Mouse (Mus musculus) layer of hippocampus, adult 2 months (tissue): ENCODE results near the gene Dpyd. TPM values are rescaled to one million over a fixed set of nuclear protein-coding genes. Genes with fewer than 3 reads are reported as not detected.

ENCODE experiments used
- DNase-seq, 2 experiments: peaks; one replicate each; pipeline ENCODE4 v3.0.0; 2022; ENCODE audit warnings: low spot score in 2 of 2
- H3K27ac ChIP-seq: fragments of 200-600 bp; 2 replicates; pipeline ENCODE4 v1.8.1; 2022
- H3K4me3 ChIP-seq: fragments of 200-600 bp; 2 replicates; pipeline ENCODE4 v1.8.1; 2022; ENCODE audit warnings: mild to moderate bottlenecking
- CTCF ChIP-seq: fragments of 200-600 bp; conservative IDR thresholded peaks from 2 replicates; pipeline ENCODE4 v1.8.1; 2022; ENCODE audit warnings: antibody characterized with exemption, mild to moderate bottlenecking, moderate library complexity
- total RNA-seq, 2 experiments: library from RNA; stranded (reverse); gene quantifications; 2 replicates each; pipeline ENCODE4 v1.2.3; 2021

Gene Dpyd
- total RNA-seq, 2 experiments from 2014 or later: 17.9 to 18.7 TPM

- H3K4me3 ChIP-seq: no peak overlapping the region
- no peak for TF ChIP-seq CTCF
- H3K27ac ChIP-seq: no peak overlapping the region
- peak; percentile 26 to 40 for DNase-seq
These were observed 771.7 kb downstream of the Dpyd start for GRCm38 (mm10) chr3:119333335-119334305.

DNA sequence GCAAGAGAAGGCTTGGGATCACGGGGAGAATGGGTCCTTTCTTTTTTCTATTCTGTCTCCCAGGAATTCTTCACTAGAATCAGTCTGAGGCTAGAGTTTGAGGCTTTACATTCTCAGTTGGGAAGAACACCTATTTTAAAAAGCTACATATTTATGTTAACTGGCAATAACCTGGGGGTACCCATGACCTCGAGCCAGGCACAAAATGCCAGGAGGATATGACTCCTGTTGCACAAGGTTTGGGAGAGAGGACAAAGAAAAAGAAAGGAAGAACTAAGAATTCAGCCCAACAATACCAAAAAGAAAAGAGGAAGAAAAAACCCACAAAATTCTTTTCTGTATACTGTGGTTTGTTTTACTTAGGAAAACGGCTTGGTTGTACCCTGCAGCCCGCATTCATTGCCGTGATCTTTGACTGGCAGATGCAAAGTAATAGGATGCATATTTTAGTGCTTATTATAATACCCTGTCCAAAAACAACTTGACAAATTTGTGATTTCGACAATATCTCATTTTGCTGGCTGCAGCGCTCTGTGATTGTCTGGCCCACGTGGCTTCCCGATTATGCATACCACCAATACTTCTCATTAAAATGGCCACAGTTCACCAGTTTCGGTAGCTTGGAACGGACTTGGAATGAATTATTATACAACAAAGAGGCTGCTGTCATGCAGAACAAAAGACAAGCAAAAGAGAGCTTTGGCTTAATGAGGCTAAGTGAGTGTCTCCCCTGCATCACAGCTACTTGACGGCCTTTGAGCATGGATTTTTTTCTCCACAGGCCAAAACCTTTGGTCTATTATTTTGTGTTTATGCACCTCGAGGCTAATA is 799.8 kb downstream of the Dpyd start:
- TF ChIP-seq CTCF: no peak
- H3K27ac ChIP-seq: peak overlapping the region; percentile 56; the same call in 1 of the 2 replicates
- H3K4me3 ChIP-seq: peak overlapping the region; percentile 37
- peak; percentile 18 to 34 for DNase-seq

DNA sequence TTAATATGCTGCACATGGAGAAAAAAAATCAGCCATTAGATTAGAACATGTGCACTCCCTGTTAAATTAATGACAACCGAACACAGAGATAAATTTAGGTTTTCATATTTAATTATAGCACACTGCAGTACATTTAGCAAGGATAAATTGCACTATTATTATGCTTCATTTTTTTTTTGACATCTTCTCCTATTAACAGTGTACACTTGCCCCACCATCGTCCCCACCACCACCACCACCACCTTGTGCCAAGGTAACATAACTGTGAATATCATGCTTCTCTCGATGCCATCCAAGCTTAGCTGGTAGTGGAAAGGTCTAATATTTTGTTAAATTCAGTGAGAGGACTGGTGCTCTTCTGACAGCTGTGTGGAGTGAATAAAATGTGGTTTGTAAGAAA is 800.5 kb downstream of the Dpyd start:
- H3K4me3 ChIP-seq: peak overlapping the region; percentile 37; the same call in 1 of the 2 replicates
- H3K27ac ChIP-seq: peak overlapping the region; percentile 56; the same call in 1 of the 2 replicates
- no peak for DNase-seq
- no peak for TF ChIP-seq CTCF

- peak; percentile 69 for TF ChIP-seq CTCF
- no peak overlapping the region for H3K27ac ChIP-seq
- no peak overlapping the region for H3K4me3 ChIP-seq
- peak in 1 of 2 experiments; percentile 3 for DNase-seq
These were observed 807.0 kb downstream of the Dpyd start for GRCm38 (mm10) chr3:119368931-119369330.

DNA sequence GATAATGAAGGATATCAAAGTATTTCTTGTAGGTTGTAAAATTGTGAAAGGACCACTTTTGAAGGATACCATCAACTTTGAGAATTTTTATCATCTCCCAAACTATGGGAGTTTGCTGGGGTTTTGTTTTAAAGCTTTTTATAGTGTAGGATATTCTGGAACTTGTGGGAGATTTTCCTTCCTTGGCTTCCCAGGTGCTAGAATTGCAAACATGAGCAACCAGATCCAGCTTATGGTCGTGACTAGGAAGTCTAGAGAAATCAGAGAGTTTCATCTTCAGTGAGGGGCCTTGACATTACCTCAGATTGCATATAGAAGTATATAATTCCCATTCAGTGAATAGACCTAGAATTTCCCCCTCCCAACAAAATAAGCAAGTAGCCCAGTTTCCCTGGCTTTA is 819.2 kb downstream of the Dpyd start:
- no peak overlapping the region for H3K27ac ChIP-seq
- no peak for TF ChIP-seq CTCF
- no peak for DNase-seq
- no peak overlapping the region for H3K4me3 ChIP-seq

DNA sequence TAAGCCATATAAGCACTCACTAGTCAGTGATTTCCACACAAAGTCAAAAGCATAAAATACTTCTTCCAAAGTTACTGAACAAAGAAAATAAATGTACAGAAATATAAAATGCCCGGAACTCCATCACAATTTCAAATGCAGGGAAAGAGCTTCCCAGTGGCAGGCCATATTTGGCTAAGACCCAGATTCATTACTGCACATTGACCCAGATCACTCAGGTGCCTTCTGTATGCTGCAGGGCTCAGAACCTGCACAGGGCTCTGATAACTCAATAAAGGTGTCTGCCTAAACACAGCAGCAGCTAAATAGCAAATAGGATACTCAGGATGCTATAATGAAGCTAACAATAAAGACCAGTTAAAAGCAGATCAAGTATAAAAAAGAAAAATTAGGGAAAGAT is 820.5 kb downstream of the Dpyd start:
- TF ChIP-seq CTCF: no peak
- Histone ChIP-seq H3K4me3 (no peak overlapping the region), H3K27ac (no peak overlapping the region)
- no peak for DNase-seq

- TF ChIP-seq CTCF: no peak
- DNase-seq: no peak
- peak overlapping the region; percentile 39; the same call in 1 of the 2 replicates for H3K4me3 ChIP-seq
- H3K27ac ChIP-seq: 0 out of 2 replicates have a peak overlapping the region, but pooled peaks have one; percentile 15
These were observed 825.6 kb downstream of the Dpyd start for GRCm38 (mm10) chr3:119387332-119388105.

DNA sequence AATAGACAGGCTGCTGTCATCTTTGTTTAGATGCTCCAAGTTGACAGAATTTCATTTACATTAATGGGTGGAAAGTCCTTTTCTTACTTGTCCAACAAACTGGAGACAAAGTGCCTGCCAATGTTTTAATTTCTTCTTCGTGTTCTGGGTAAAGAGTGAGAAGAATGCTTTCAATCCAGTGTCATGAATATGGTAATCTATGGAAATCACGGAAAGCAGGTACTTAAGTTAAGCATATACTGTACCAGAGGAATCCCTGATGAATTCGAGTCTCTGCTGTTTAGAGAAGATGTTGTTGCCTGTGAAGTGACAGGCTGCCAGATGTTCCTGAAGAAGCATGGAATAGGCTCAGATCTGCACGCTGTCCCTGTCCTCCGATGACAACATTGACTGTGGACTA is 835.3 kb downstream of the Dpyd start:
- DNase-seq: no peak
- TF ChIP-seq CTCF: no peak
- Histone ChIP-seq H3K27ac (no peak overlapping the region), H3K4me3 (no peak overlapping the region)

DNA sequence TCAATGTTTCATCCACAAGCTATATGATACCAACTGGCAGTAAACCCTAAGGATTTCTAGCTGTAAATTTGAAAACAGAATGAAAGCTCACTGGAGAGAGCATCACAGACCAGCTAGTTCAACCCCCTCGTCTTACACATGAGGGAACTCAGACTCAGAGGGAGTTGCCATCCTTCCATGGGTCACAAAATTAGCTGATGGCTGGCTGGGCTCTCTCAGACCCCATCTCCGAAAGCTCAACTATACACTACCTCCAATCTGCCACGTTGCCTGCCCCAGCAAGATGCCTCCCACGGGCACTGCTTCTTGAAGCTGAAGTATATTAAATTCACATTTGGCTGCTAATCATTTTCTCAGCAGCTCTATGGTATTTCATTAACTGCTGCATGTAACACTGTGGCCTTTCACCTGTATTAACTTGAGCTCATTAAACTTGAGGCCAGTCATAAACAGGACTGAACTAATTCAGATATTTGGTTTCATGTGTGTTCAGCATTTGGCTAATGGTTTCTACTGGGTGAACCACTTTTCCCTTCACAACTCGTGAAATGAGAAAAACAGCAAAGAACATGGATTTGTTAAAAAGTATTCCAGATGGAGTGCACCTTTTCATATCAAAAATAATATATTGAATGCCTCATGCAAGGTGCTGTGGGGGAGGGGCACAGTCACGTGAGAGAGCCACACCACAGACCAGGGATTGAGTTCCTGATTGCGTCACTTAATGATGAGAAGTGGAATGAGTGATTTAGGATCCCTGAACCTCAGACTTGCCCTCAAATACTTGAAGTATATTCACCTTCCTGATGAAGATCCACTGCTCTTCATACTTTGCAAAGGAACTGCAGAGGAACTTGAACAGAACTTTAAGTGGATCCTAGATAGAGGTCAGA is 841.2 kb downstream of the Dpyd start:
- Histone ChIP-seq H3K4me3 (no peak overlapping the region), H3K27ac (no peak overlapping the region)
- TF ChIP-seq CTCF: no peak
- DNase-seq: no peak

- no peak for TF ChIP-seq CTCF
- Histone ChIP-seq H3K4me3 (0 out of 2 replicates have a peak overlapping the region, but pooled peaks have one; percentile 8), H3K27ac (peak overlapping the region; percentile 58)
- DNase-seq: peak; percentile 11 to 15
These were observed 857.3 kb downstream of the Dpyd start for GRCm38 (mm10) chr3:119419087-119419709.

GRCm38 (mm10) chr3:119419745-119420144 is 857.8 kb downstream of the Dpyd start:
- no peak for DNase-seq
- TF ChIP-seq CTCF: no peak
- Histone ChIP-seq H3K27ac (peak overlapping the region; percentile 58), H3K4me3 (no peak overlapping the region)
